ENCODE assay signal across 30 mouse cellular contexts in the genomic region with DNA sequence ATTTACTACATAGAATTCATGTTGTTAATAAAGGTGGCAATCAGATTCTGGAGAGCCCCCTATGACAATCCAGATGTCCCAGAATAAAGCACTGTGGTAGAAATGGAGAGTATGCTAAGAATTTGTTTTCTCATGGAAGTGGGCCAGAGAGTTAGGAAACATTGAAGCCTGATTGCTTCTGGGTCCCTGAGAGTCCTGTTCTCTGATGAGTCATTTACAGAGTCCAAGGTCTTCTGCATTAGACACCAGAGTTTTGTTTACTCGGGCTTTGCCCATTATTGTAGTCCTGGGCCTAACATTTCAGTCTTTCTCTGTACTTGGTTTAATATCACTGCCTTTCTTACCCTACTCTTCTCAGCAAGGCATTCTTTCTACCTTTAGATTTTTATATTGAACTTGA.
DNase-seq lines count a peak whose midpoint lies in the region; ATAC-seq lines count a peak whose summit lies in the region.
"Had no signal": no experiment of that assay in that cellular context is flagged by ENCODE, and none has a peak within 500 bp of the region (broad histone marks: within the 10 kb centered on the region; RNA-seq: fewer than 3 reads in every experiment).

No protein-coding gene starts in this region.

- H3K9me3 ChIP-seq in forebrain, embryonic 12.5 days = no peaks in the 10 kb centered on the region
- H3K9me3 ChIP-seq: embryonic facial prominence, embryonic 12.5 days; heart, embryonic 13.5 days; hindbrain, embryonic 10.5 days; hindbrain, embryonic 15.5 days; liver, embryonic 13.5 days had no signal

- H3K36me3 ChIP-seq in forebrain, embryonic 12.5 days (replicated peaks) = no peaks in the 10 kb centered on the region
- H3K36me3 ChIP-seq: embryonic facial prominence, embryonic 12.5 days; heart, embryonic 13.5 days; hindbrain, embryonic 10.5 days; hindbrain, embryonic 15.5 days; liver, embryonic 13.5 days had no signal

- H3K9ac ChIP-seq in forebrain, embryonic 12.5 days = no peak overlapping the region
- H3K9ac ChIP-seq: embryonic facial prominence, embryonic 12.5 days; heart, embryonic 13.5 days; hindbrain, embryonic 15.5 days; liver, embryonic 13.5 days; lung, embryonic 14.5 days had no signal

- no peak overlapping the region for H3K4me2 ChIP-seq in forebrain, embryonic 12.5 days
- H3K4me2 ChIP-seq: embryonic facial prominence, embryonic 12.5 days; heart, embryonic 13.5 days; hindbrain, embryonic 15.5 days; liver, embryonic 13.5 days; lung, embryonic 14.5 days had no signal

- H3K27me3 ChIP-seq in forebrain, embryonic 12.5 days = no peaks in the 10 kb centered on the region
- H3K27me3 ChIP-seq: embryonic facial prominence, embryonic 12.5 days; heart, embryonic 13.5 days; hindbrain, embryonic 15.5 days; liver, embryonic 13.5 days had no signal

- no peaks in the 10 kb centered on the region for H3K4me1 ChIP-seq in forebrain, embryonic 12.5 days
- H3K4me1 ChIP-seq: embryonic facial prominence, embryonic 12.5 days; heart, embryonic 13.5 days; hindbrain, embryonic 10.5 days; hindbrain, embryonic 15.5 days; liver, embryonic 13.5 days had no signal

- H3K27ac ChIP-seq in forebrain, embryonic 12.5 days = no peak overlapping the region
- H3K27ac ChIP-seq: embryonic facial prominence, embryonic 12.5 days; heart, embryonic 13.5 days; hindbrain, embryonic 10.5 days; hindbrain, embryonic 15.5 days; liver, embryonic 13.5 days; stomach, postnatal 0 days had no signal

- WGBS in forebrain, embryonic 12.5 days = 69% methylated on average over 1 of the region's 1 CpGs

- ATAC-seq in forebrain, embryonic 12.5 days (ENCODE audit: low FRiP score) = no peak
- ATAC-seq: activated CD4-positive, CD25-positive, alpha-beta regulatory T cell, adult 4 months; CD4-positive, CD25-positive, alpha-beta regulatory T cell, adult 4 months; forebrain, embryonic 16.5 days; inflammation-experienced regulatory T-cells, adult 6 months had no signal

- DNase-seq in adrenal gland, adult 8-10 months = peak; percentile 4
- no peak for DNase-seq in adrenal gland, adult 18-20 months (ENCODE audit: low spot score in 2 of 2)
- peak; percentile 68 for DNase-seq in kidney, adult 9 months
- DNase-seq in kidney, postnatal 25 days = no peak
- DNase-seq in ovary, adult 18-20 months (ENCODE audit: low spot score) = peak; percentile 1
- DNase-seq in ovary, postnatal 36 days (ENCODE audit: low spot score) = no peak
- no peak for DNase-seq in embryo, embryonic 10 days (ENCODE audit: low spot score)
- DNase-seq: cerebellum, adult 11 months; cerebellum, adult 9-10 months; cerebellum, postnatal 36 days; embryo, embryonic 11 days; gastrocnemius, postnatal 10 days; heart, postnatal 10 days; kidney, postnatal 10 days; liver, embryonic 13.5 days; lung, embryonic 14.5 days; lung, postnatal 14 days; midbrain, embryonic 14.5 days; thymus, adult 18-20 months; thymus, postnatal 25 days had no signal

- H3K4me3 ChIP-seq in forebrain, embryonic 12.5 days (replicated peaks) = no peak overlapping the region
- H3K4me3 ChIP-seq: embryonic facial prominence, embryonic 12.5 days; heart, embryonic 13.5 days; hindbrain, embryonic 10.5 days; hindbrain, embryonic 15.5 days; liver, embryonic 13.5 days had no signal

Comparison
In these comparisons a context has a peak if more than half of its experiments do, and no peak if none do; other contexts are left out.
1. DNase-seq: peak in adrenal gland, adult 8-10 months (single experiment), kidney, adult 9 months (single experiment) and ovary, adult 18-20 months (single experiment); none in adrenal gland, adult 18-20 months (0 of 2), kidney, postnatal 25 days (0 of 2), ovary, postnatal 36 days (single experiment) and embryo, embryonic 10 days (single experiment).